Mouse (Mus musculus) midbrain, embryonic 14.5 days (tissue): ENCODE data around the gene Nox3. TPM values are rescaled to one million over a fixed set of nuclear protein-coding genes. Genes with fewer than 3 reads are reported as not detected.

Experiments used
- ATAC-seq: fragments of 200-750 bp; cut with Nextera tagmentation; 2 replicates; pipeline ENCODE4 v1.8.0; 2017; ENCODE audit warnings: moderate number of reproducible peaks, moderate library complexity; ENCODE audit not compliant: low FRiP score, low TSS enrichment
- DNase-seq: peaks from one replicate; pipeline ENCODE4 v3.0.0-alpha.2; 2015
- H3K27ac ChIP-seq: fragments of 300-500 bp; sonication (generic); replicated peaks from 2 replicates; pipeline ENCODE4 v1.5.1; 2014; ENCODE audit warnings: mild to moderate bottlenecking, low read depth, low read length, moderate library complexity
- H3K27me3 ChIP-seq: fragments of 300-500 bp; sonication (generic); 2 replicates; pipeline ENCODE4 v1.6.1; 2014; ENCODE audit warnings: low read length, control low read depth, mixed read lengths; ENCODE audit not compliant: control insufficient read depth, insufficient read depth
- H3K36me3 ChIP-seq: fragments of 300-500 bp; sonication (generic); 2 replicates; pipeline ENCODE4 v1.6.1; 2014; ENCODE audit warnings: low read length, control low read depth; ENCODE audit not compliant: control insufficient read depth, insufficient read depth
- H3K4me1 ChIP-seq: fragments of 300-500 bp; sonication (generic); 2 replicates; pipeline ENCODE4 v1.6.1; 2014; ENCODE audit warnings: mild to moderate bottlenecking, antibody characterized with exemption, low read length, control low read depth; ENCODE audit not compliant: control insufficient read depth, insufficient read depth
- H3K4me2 ChIP-seq: fragments of 300-500 bp; sonication (generic); 2 replicates; pipeline ENCODE4 v1.6.1; 2014; ENCODE audit warnings: mild to moderate bottlenecking, low read length, moderate library complexity
- H3K4me3 ChIP-seq: fragments of 300-500 bp; sonication (generic); replicated peaks from 2 replicates; pipeline ENCODE4 v1.5.1; 2014; ENCODE audit warnings: low read depth, low read length
- H3K9ac ChIP-seq: fragments of 300-500 bp; sonication (generic); replicated peaks from 2 replicates; pipeline ENCODE4 v1.6.1; 2014; ENCODE audit warnings: mild to moderate bottlenecking, low read length, moderate library complexity
- H3K9me3 ChIP-seq: fragments of 300-500 bp; sonication (generic); 2 replicates; pipeline ENCODE4 v1.6.1; 2016; ENCODE audit warnings: low read length, control low read depth, mixed read lengths; ENCODE audit not compliant: control insufficient read depth
- WGBS: fragments of 180-500 bp; shearing (Covaris S2); extraction: QIAGEN DNeasy Blood & Tissue Kit; methylation state at CpG from one replicate; pipeline ENCODE4 v1.1.7; 2014; 5-methylcytosine and 5-hydroxymethylcytosine counted together
- polyA plus RNA-seq: library from polyadenylated mRNA; unstranded; fragments of >200 nt; fragmentation: Nextera tagmentation; extraction: Ambion mirVana; gene quantifications from 2 replicates; pipeline ENCODE4 v1.2.1, GENCODE M21; 2014

The Nox3 gene
- polyA plus RNA-seq, 1 experiment from 2014 or later: not detected

- Histone ChIP-seq H3K4me3 (no peak overlapping the region), H3K9me3 (no peaks in the 10 kb centered on the region), H3K27ac (no peak overlapping the region), H3K9ac (no peak overlapping the region), H3K36me3 (no peaks in the 10 kb centered on the region), H3K4me1 (no peaks in the 10 kb centered on the region), H3K4me2 (no peak overlapping the region), H3K27me3 (no peaks in the 10 kb centered on the region)
- 86% methylated on average over 4 of the region's 4 CpGs for WGBS
- ATAC-seq (no peak), DNase-seq (no peak)
Observed at GRCm38 (mm10) chr17:3669226-3669625, 26.8 kb downstream of the Nox3 start.

GRCm38 (mm10) chr17:3667287-3667686 is 28.8 kb downstream of the Nox3 start:
- 60% methylated on average over 4 of the region's 4 CpGs for whole genome bisulfite sequencing
- Histone ChIP-seq H3K4me2 (no peak overlapping the region), H3K27ac (no peak overlapping the region), H3K9ac (no peak overlapping the region), H3K4me1 (no peaks in the 10 kb centered on the region), H3K27me3 (no peaks in the 10 kb centered on the region), H3K36me3 (no peaks in the 10 kb centered on the region), H3K9me3 (no peaks in the 10 kb centered on the region), H3K4me3 (no peak overlapping the region)
- ATAC-seq: no peak
- DNase-seq: peak; percentile 51

GRCm38 (mm10) chr17:3665321-3665720 is 30.7 kb downstream of the Nox3 start:
- Histone ChIP-seq H3K4me3 (no peak overlapping the region), H3K9me3 (no peaks in the 10 kb centered on the region), H3K27ac (no peak overlapping the region), H3K4me1 (no peaks in the 10 kb centered on the region), H3K4me2 (no peak overlapping the region), H3K27me3 (no peaks in the 10 kb centered on the region), H3K9ac (no peak overlapping the region), H3K36me3 (no peaks in the 10 kb centered on the region)
- no peak for ATAC-seq
- WGBS: 86% methylated on average over 4 of the region's 4 CpGs
- no peak for DNase-seq

- Histone ChIP-seq H3K36me3 (no peaks in the 10 kb centered on the region), H3K27me3 (no peaks in the 10 kb centered on the region), H3K4me2 (no peak overlapping the region), H3K9me3 (no peaks in the 10 kb centered on the region), H3K27ac (no peak overlapping the region), H3K9ac (no peak overlapping the region), H3K4me3 (no peak overlapping the region), H3K4me1 (no peaks in the 10 kb centered on the region)
- no peak for ATAC-seq
- 82% methylated on average over 5 of the region's 5 CpGs for WGBS
- DNase-seq: no peak
Observed at GRCm38 (mm10) chr17:3659497-3659896, 36.6 kb downstream of the Nox3 start.

- Histone ChIP-seq H3K27ac (no peak overlapping the region), H3K36me3 (no peaks in the 10 kb centered on the region), H3K4me1 (peaks cover 7% of the 10 kb centered on the region), H3K4me2 (no peak overlapping the region), H3K9ac (no peak overlapping the region), H3K4me3 (no peak overlapping the region), H3K9me3 (no peaks in the 10 kb centered on the region), H3K27me3 (no peaks in the 10 kb centered on the region)
- DNase-seq (peak; percentile 54), ATAC-seq (no peak)
- 9% methylated on average over 3 of the region's 3 CpGs for WGBS
Observed at GRCm38 (mm10) chr17:3650377-3650776, 45.7 kb downstream of the Nox3 start.

GRCm38 (mm10) chr17:3643582-3643981 is 52.5 kb downstream of the Nox3 start:
- no peak for DNase-seq
- Histone ChIP-seq H3K4me2 (no peak overlapping the region), H3K27ac (no peak overlapping the region), H3K9me3 (no peaks in the 10 kb centered on the region), H3K9ac (no peak overlapping the region), H3K36me3 (no peaks in the 10 kb centered on the region), H3K4me3 (no peak overlapping the region), H3K4me1 (0 out of 2 replicates have a peak, but pooled peaks cover 4% of the 10 kb centered on the region), H3K27me3 (no peaks in the 10 kb centered on the region)
- no peak for ATAC-seq
- 97% methylated on average over 2 of the region's 2 CpGs for WGBS

GRCm38 (mm10) chr17:3641456-3641855 is 54.6 kb downstream of the Nox3 start:
- no peaks in the 10 kb centered on the region for H3K36me3 ChIP-seq
- no peak overlapping the region for H3K27ac ChIP-seq
- no peak overlapping the region for H3K4me3 ChIP-seq
- H3K9ac ChIP-seq: no peak overlapping the region
- H3K4me1 ChIP-seq: 0 out of 2 replicates have a peak, but pooled peaks cover 4% of the 10 kb centered on the region
- H3K4me2 ChIP-seq: no peak overlapping the region
- H3K9me3 ChIP-seq: no peaks in the 10 kb centered on the region
- no peaks in the 10 kb centered on the region for H3K27me3 ChIP-seq
- DNase-seq (peak; percentile 47), ATAC-seq (no peak)
- 27% methylated on average over 5 of the region's 5 CpGs for WGBS

- Histone ChIP-seq H3K36me3 (no peaks in the 10 kb centered on the region), H3K27ac (no peak overlapping the region), H3K4me3 (no peak overlapping the region), H3K4me1 (0 out of 2 replicates have a peak, but pooled peaks cover 4% of the 10 kb centered on the region), H3K4me2 (no peak overlapping the region), H3K27me3 (no peaks in the 10 kb centered on the region), H3K9ac (no peak overlapping the region), H3K9me3 (no peaks in the 10 kb centered on the region)
- 71% methylated on average over 3 of the region's 3 CpGs for WGBS
- ATAC-seq: no peak
- no peak for DNase-seq
Observed at GRCm38 (mm10) chr17:3638757-3639156, 57.3 kb downstream of the Nox3 start.

- Histone ChIP-seq H3K36me3 (no peaks in the 10 kb centered on the region), H3K9ac (no peak overlapping the region), H3K27ac (no peak overlapping the region), H3K4me3 (no peak overlapping the region), H3K4me1 (no peaks in the 10 kb centered on the region), H3K4me2 (no peak overlapping the region), H3K27me3 (no peaks in the 10 kb centered on the region), H3K9me3 (no peaks in the 10 kb centered on the region)
- no peak for DNase-seq
- ATAC-seq: no peak
- WGBS: 66% methylated on average over 3 of the region's 3 CpGs
Observed at GRCm38 (mm10) chr17:3632501-3632900, 63.6 kb downstream of the Nox3 start.
